Mouse (Mus musculus) limb, embryonic 10.5 days (tissue): ENCODE data around the gene Zmynd10. TPM values are rescaled to one million over a fixed set of nuclear protein-coding genes. Genes with fewer than 3 reads are reported as not detected.

Source experiments
- DNase-seq: peaks from one replicate; pipeline ENCODE4 v3.0.0-alpha.2; 2017; ENCODE audit warnings: low spot score
- H3K27ac ChIP-seq: fragments of 300-500 bp; sonication (generic); 2 replicates; pipeline ENCODE4 v1.5.1; 2016; ENCODE audit warnings: mild to moderate bottlenecking
- H3K27me3 ChIP-seq: fragments of 300-500 bp; sonication (generic); 2 replicates; pipeline ENCODE4 v1.6.1; 2016; ENCODE audit warnings: low read depth, mild to moderate bottlenecking; ENCODE audit not compliant: poor library complexity, severe bottlenecking
- H3K36me3 ChIP-seq: fragments of 300-500 bp; sonication (generic); 2 replicates; pipeline ENCODE4 v1.6.1; 2016; ENCODE audit warnings: mild to moderate bottlenecking, moderate library complexity
- H3K4me1 ChIP-seq: fragments of 300-500 bp; sonication (generic); 2 replicates; pipeline ENCODE4 v1.6.1; 2016
- H3K4me3 ChIP-seq: fragments of 300-500 bp; sonication (generic); 2 replicates; pipeline ENCODE4 v1.5.1; 2016; ENCODE audit warnings: mild to moderate bottlenecking, moderate library complexity
- H3K9me3 ChIP-seq: fragments of 300-500 bp; sonication (generic); replicated peaks from 2 replicates; pipeline ENCODE4 v1.6.1; 2016; ENCODE audit warnings: mild to moderate bottlenecking
- WGBS: fragments of 180-500 bp; shearing (Covaris S2); methylation state at CpG from one replicate; pipeline ENCODE4 v1.1.7; 2016; 5-methylcytosine and 5-hydroxymethylcytosine counted together
- polyA plus RNA-seq: library from polyadenylated mRNA; unstranded; fragments of >200 nt; fragmentation: Nextera tagmentation; extraction: Ambion mirVana; gene quantifications from 2 replicates; pipeline ENCODE4 v1.2.1, GENCODE M21; 2016

Gene Zmynd10
- polyA plus RNA-seq, 1 experiment from 2014 or later = 0.33 TPM

DNA sequence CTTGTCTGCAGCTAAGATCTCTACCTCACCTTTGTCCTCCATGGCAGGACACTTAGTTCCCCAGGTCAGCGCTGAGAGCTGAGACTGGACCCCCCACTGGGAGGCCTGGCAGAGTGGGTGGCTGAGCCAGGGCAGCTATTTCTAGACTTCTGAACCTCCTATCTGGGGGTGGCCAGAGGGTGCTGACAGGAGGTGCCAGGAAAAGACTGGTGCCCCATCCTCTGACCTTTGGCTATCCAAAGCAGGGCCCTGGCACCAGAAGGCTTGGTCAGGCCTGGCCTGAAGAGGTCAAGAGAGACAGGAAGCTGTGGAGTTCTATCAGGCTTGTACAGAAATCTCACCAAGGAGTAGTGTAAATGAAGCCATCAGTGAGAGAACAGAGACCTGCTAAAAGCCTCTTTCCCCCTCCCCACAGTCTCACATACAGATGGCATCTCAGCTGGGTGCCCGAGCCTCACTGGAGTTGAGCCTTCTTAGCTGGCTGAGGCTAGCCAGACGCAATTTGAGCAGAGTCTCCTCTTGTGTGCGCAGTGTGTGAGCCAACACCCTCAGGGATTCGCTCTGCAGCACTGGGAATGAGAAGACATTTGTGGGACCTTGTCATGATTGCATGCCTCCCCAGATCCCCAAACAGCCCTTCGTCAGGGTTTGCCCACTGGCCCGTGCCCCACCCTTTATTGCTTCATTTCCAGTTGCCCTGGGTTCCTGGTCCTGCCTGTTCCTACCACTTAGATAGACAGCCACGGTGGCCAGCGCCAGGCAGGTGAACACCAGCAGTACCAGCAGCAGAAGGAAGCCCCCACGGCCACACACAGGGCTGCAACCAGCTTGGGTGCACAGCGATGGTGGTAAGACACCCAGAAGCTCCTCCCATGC is 46.2 kb downstream of the Zmynd10 start:
- Histone ChIP-seq H3K27ac (no peak overlapping the region), H3K9me3 (no peaks in the 10 kb centered on the region), H3K27me3 (no peaks in the 10 kb centered on the region), H3K4me3 (no peak overlapping the region), H3K4me1 (peaks cover 27% of the 10 kb centered on the region), H3K36me3 (peaks cover 65% of the 10 kb centered on the region)
- WGBS = 77% methylated on average over 11 of the region's 11 CpGs
- DNase-seq = no peak

- Histone ChIP-seq H3K36me3 (peaks cover 59% of the 10 kb centered on the region), H3K27me3 (peaks cover 5% of the 10 kb centered on the region; the same call in 1 of the 2 replicates)
These were observed 47.4 kb downstream of the Zmynd10 start for GRCm38 (mm10) chr9:107594281-107595062.

DNA sequence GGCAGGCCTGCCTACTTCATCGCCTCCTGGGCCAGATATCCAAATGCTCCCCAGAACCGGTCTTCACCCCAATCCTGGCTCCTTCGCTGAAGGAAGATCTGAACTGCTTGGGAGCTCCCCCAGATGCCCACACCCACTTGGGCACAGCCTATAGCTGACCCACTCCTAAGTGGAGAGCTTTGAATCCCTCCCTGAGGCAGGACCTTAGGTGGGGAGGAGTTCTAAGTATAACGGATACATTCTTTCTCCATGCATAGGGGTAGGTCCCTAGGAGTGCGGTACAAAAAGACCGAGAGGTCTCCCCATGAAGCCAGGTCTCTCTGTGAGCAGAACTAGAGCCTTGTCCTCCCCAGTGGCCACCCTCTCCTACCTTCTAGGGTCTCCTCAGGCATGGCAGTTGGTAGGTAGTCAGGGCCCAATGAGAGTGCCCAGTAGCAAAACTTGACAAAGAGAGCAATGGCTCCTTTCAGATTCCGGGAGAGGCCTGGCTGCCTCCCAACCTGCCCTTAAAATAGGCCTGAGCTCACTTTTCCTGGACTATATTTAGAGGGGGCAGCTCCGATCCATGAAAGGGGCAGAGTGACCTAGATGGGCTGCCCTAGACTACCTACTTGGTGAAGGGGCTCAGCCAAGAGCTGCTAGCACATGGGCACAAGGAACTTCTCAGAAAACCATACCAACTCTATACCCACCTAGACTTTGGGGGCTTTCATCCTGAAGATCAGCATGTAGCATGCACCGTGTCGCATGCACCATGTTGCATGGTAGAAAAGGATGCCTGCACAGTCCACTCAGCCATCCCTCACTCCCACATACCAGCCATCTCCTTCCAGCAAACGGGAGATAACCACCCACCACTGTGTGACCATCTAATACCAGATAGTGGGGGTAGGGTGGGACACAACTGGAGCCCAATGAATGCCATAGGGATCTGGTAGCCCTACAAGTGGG is 49.8 kb downstream of the Zmynd10 start:
- no peak overlapping the region for H3K27ac ChIP-seq
- WGBS = 90% methylated on average over 11 of the region's 11 CpGs

More at GRCm38 (mm10) chr9:107594281-107595062, 47.4 kb downstream of the Zmynd10 start:
- DNase-seq = no peak
- Histone ChIP-seq H3K27ac (no peak overlapping the region), H3K4me1 (peaks cover 18% of the 10 kb centered on the region), H3K9me3 (no peaks in the 10 kb centered on the region), H3K4me3 (no peak overlapping the region)
- WGBS = 82% methylated on average over 8 of the region's 8 CpGs

DNA sequence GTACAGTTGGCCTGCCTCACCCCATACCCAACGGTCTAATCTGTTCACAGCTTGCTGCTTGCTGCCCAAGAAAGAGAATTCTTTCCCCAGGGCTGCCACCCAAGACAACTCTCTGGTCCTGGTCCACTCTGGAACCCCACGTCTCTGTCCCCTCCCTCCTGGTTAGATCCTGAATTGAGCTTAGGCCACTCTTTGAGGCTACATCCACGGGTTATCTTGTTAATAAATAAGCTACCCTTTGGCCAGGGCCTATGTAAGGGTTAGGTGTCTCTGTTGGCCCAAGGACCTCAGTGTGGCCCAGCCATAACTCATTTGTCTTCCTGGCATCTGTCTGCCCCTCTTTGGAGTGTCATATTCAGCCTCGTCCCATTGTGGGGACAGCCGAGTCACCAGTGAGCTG is 51.3 kb downstream of the Zmynd10 start:
- Histone ChIP-seq H3K4me1 (peaks cover 33% of the 10 kb centered on the region), H3K36me3 (peaks cover 20% of the 10 kb centered on the region), H3K9me3 (no peaks in the 10 kb centered on the region), H3K4me3 (no peak overlapping the region), H3K27ac (no peak overlapping the region), H3K27me3 (peaks cover 21% of the 10 kb centered on the region)
- 80% methylated on average over 5 of the region's 5 CpGs for WGBS
- DNase-seq = no peak

More for the DNA sequence above, 49.8 kb downstream of the Zmynd10 start:
- H3K4me3 ChIP-seq = no peak overlapping the region
- H3K9me3 ChIP-seq = no peaks in the 10 kb centered on the region
- peaks cover 26% of the 10 kb centered on the region for H3K4me1 ChIP-seq
- DNase-seq = no peak
- peaks cover 16% of the 10 kb centered on the region; the same call in 1 of the 2 replicates for H3K27me3 ChIP-seq
- peaks cover 35% of the 10 kb centered on the region for H3K36me3 ChIP-seq

GRCm38 (mm10) chr9:107599433-107599832 is 52.3 kb downstream of the Zmynd10 start:
- no peak for DNase-seq
- Histone ChIP-seq H3K27me3 (peaks cover 29% of the 10 kb centered on the region), H3K36me3 (peaks cover 9% of the 10 kb centered on the region), H3K4me1 (peaks cover 33% of the 10 kb centered on the region), H3K9me3 (no peaks in the 10 kb centered on the region), H3K4me3 (no peak overlapping the region; the same call in 1 of the 2 replicates), H3K27ac (no peak overlapping the region)
- WGBS = 86% methylated on average over 9 of the region's 9 CpGs

DNA sequence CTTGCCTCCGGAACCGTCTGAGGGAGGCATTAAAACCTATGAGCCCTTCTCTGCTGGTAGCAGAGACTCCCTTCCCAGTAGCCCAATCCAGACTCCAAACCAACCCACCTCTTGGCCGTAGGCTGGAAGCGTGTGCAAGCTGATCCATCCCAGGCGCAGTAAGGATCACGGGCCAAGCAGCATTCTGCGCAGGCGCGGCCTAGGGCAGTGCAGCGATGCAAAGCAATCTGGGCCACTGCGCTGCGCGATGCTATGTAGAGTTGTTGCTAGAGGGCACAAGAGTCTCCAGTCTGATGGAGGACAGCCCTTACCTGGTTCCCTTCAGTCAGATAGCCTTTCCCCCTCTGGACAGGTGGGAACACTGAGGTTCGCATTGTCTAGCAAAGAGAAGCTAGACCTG is 52.7 kb downstream of the Zmynd10 start:
- no peak for DNase-seq
- H3K4me1 ChIP-seq = peaks cover 35% of the 10 kb centered on the region
- 65% methylated on average over 14 of the region's 14 CpGs for WGBS
- H3K27me3 ChIP-seq = peaks cover 29% of the 10 kb centered on the region
- no peak overlapping the region for H3K27ac ChIP-seq
- peaks cover 5% of the 10 kb centered on the region; the same call in 1 of the 2 replicates for H3K36me3 ChIP-seq
- no peak overlapping the region; the same call in 1 of the 2 replicates for H3K4me3 ChIP-seq
- H3K9me3 ChIP-seq = no peaks in the 10 kb centered on the region

- WGBS = 77% methylated on average over 12 of the region's 12 CpGs
These were observed 53.6 kb downstream of the Zmynd10 start for GRCm38 (mm10) chr9:107600745-107601144.

More at GRCm38 (mm10) chr9:107600745-107601144, 53.6 kb downstream of the Zmynd10 start:
- peaks cover 44% of the 10 kb centered on the region for H3K4me1 ChIP-seq
- no peak overlapping the region for H3K27ac ChIP-seq
- H3K4me3 ChIP-seq = no peak overlapping the region
- 0 out of 2 replicates have a peak, but pooled peaks cover 3% of the 10 kb centered on the region for H3K36me3 ChIP-seq
- H3K9me3 ChIP-seq = no peaks in the 10 kb centered on the region
- DNase-seq = no peak
- H3K27me3 ChIP-seq = peaks cover 29% of the 10 kb centered on the region

Other genes starting within 250 kb of the Zmynd10 start
- gene Hemk1, start 208.9 kb upstream of the Zmynd10 start, polyA plus RNA-seq = 10.3 and 12.2 TPM in 2 replicates
- gene 6430571L13Rik, start 206.7 kb upstream of the Zmynd10 start, polyA plus RNA-seq = 0.72 and 0.74 TPM in 2 replicates
- gene Cacna2d2, start 147.7 kb upstream of the Zmynd10 start, polyA plus RNA-seq = 0.20 and 0.34 TPM in 2 replicates
- gene Tmem115, start 13.4 kb upstream of the Zmynd10 start, polyA plus RNA-seq = 41.3 and 43.5 TPM in 2 replicates
- 13.2 and 15.8 TPM in 2 replicates for gene Cyb561d2, start 5.1 kb upstream of the Zmynd10 start, polyA plus RNA-seq
- gene Nprl2, start 5.1 kb upstream of the Zmynd10 start, polyA plus RNA-seq = 34.0 and 37.3 TPM in 2 replicates
- gene Rassf1, start 4.3 kb downstream of the Zmynd10 start, polyA plus RNA-seq = 55.3 and 57.4 TPM in 2 replicates
- 60.4 and 62.5 TPM in 2 replicates for gene Tusc2, start 16.0 kb downstream of the Zmynd10 start, polyA plus RNA-seq
- gene Hyal2, start 20.6 kb downstream of the Zmynd10 start, polyA plus RNA-seq = 160 and 168 TPM in 2 replicates
- gene Hyal1, start 29.6 kb downstream of the Zmynd10 start, polyA plus RNA-seq = 7.9 and 10.2 TPM in 2 replicates
- gene Naa80, start 31.6 kb downstream of the Zmynd10 start, polyA plus RNA-seq = 20.1 and 22.5 TPM in 2 replicates
- 0.56 and 0.82 TPM in 2 replicates for gene Hyal3, start 33.5 kb downstream of the Zmynd10 start, polyA plus RNA-seq
- gene Ifrd2, start 40.3 kb downstream of the Zmynd10 start, polyA plus RNA-seq = 55.0 and 69.4 TPM in 2 replicates
- 2.2 and 3.6 TPM in 2 replicates for gene Sema3b, start 61.9 kb downstream of the Zmynd10 start, polyA plus RNA-seq
- 355 and 403 TPM in 2 replicates for gene Gnai2, start 88.1 kb downstream of the Zmynd10 start, polyA plus RNA-seq
- 3.9 and 4.3 TPM in 2 replicates for gene Slc38a3, start 122.2 kb downstream of the Zmynd10 start, polyA plus RNA-seq
- gene Gnat1, start 132.4 kb downstream of the Zmynd10 start, polyA plus RNA-seq = 2.6 and 3.3 TPM in 2 replicates
- 31.7 and 33.6 TPM in 2 replicates for gene Sema3f, start 163.2 kb downstream of the Zmynd10 start, polyA plus RNA-seq
- gene Rbm5, start 223.7 kb downstream of the Zmynd10 start, polyA plus RNA-seq = 164 and 214 TPM in 2 replicates